Mouse (Mus musculus) kidney, adult 8-10 months (tissue): ENCODE results near the gene C8g.
A peak's percentile ranks its signal among the peaks of the same experiment; 100 is the strongest.

Experiments
- DNase-seq, 2 experiments: peaks; one replicate each; pipeline ENCODE4 v3.0.0; 2022

C8g gene

GRCm38 (mm10) chr2:25501593-25502486, at the start of gene C8g:
Gene C8g, minus strand, starts transcription at chr2:25501719.
- no peak for DNase-seq

GRCm38 (mm10) chr2:25551186-25551585, 49.7 kb upstream of the C8g start:
- DNase-seq = peak; percentile 65 to 81

- DNase-seq = no peak
Observed at GRCm38 (mm10) chr2:25549021-25549991, 47.8 kb upstream of the C8g start.

- DNase-seq = peak; percentile 99
Observed at GRCm38 (mm10) chr2:25546811-25547491, 45.4 kb upstream of the C8g start, which contains the start of gene Traf2. Gene Traf2, minus strand, starts transcription at chr2:25546940.

GRCm38 (mm10) chr2:25545996-25546810, 44.7 kb upstream of the C8g start:
- DNase-seq = no peak

GRCm38 (mm10) chr2:25541644-25542367, 40.3 kb upstream of the C8g start:
- DNase-seq = no peak

GRCm38 (mm10) chr2:25540541-25540948, 39.0 kb upstream of the C8g start:
- peak; percentile 42 to 63 for DNase-seq

GRCm38 (mm10) chr2:25536531-25536930, 35.0 kb upstream of the C8g start:
- no peak for DNase-seq

- no peak for DNase-seq
Observed at GRCm38 (mm10) chr2:25534866-25535182, 33.3 kb upstream of the C8g start.

- DNase-seq = peak; percentile 79 to 85
Observed at GRCm38 (mm10) chr2:25534178-25534865, 32.8 kb upstream of the C8g start.

- no peak for DNase-seq
Observed at GRCm38 (mm10) chr2:25533707-25534106, 32.2 kb upstream of the C8g start.

GRCm38 (mm10) chr2:25526510-25527302, 25.2 kb upstream of the C8g start:
- no peak for DNase-seq

GRCm38 (mm10) chr2:25509912-25510311, 8.4 kb upstream of the C8g start:
- no peak for DNase-seq

- DNase-seq = peak in 1 of 2 experiments; percentile 25
Observed at GRCm38 (mm10) chr2:25506964-25507363, 5.4 kb upstream of the C8g start.

GRCm38 (mm10) chr2:25505860-25506259, 4.3 kb upstream of the C8g start:
- no peak for DNase-seq

GRCm38 (mm10) chr2:25505000-25505399, 3.5 kb upstream of the C8g start:
- DNase-seq = no peak

- no peak for DNase-seq
Observed at GRCm38 (mm10) chr2:25504538-25504937, 3.0 kb upstream of the C8g start.

GRCm38 (mm10) chr2:25502726-25503125, 1.2 kb upstream of the C8g start:
- DNase-seq = no peak

- peak; percentile 83 for DNase-seq
Observed at GRCm38 (mm10) chr2:25500576-25501405, 728 bp downstream of the C8g start, which contains the start of gene Fbxw5. Gene Fbxw5, plus strand, starts transcription at chr2:25500750.
